Mouse (Mus musculus) adrenal gland, postnatal 36 days (tissue): ENCODE data around the gene Pfdn6. TPM values are rescaled to one million over a fixed set of nuclear protein-coding genes. Genes with fewer than 3 reads are reported as not detected.

Source experiments
- DNase-seq, 2 experiments: peaks; one replicate each; pipeline ENCODE4 v3.0.0; 2021; ENCODE audit warnings: mixed read lengths in 1 of 2
- long read RNA-seq, 2 experiments: library from polyadenylated mRNA; stranded (forward); transcript quantifications; one replicate each; pipeline ENCODE4 v2.0.0; 2021; ENCODE audit warnings: borderline sequencing depth in 2 of 2
- total RNA-seq, 2 experiments: library from RNA; stranded (reverse); gene quantifications; 2 replicates each; pipeline ENCODE4 v1.2.3; 2021

The Pfdn6 gene
- 10 to 100 TPM; 89.2 to 90.6 TPM for total RNA-seq
- long read RNA-seq, experiment 1, transcript Pfdn6-204 (5 exons, 560 nt): minor isoform, 5 of 47 reads
- long read RNA-seq, experiment 1, transcript Pfdn6-201 (4 exons, 807 nt): major isoform, 37 of 47 reads
- long read RNA-seq, experiment 1, partial matches to known transcripts: 2 of 47 reads
- long read RNA-seq, experiment 1, other reads (novel, unspliced or antisense): 3 of 47 reads
- long read RNA-seq, experiment 2, transcript Pfdn6-201 (4 exons, 807 nt): major isoform, 14 of 19 reads
- long read RNA-seq, experiment 2, partial matches to known transcripts: 1 of 19 reads
- long read RNA-seq, experiment 2, other reads (novel, unspliced or antisense): 0 of 19 reads

GRCm38 (mm10) chr17:33940206-33940805 lies at the start of gene Pfdn6, which contains the start of gene Wdr46:
Gene Pfdn6 (minus strand): TSS chr17:33940343.
Gene Wdr46 (plus strand): TSS chr17:33940660.
- DNase-seq: peak; percentile 91

GRCm38 (mm10) chr17:33982136-33982535 lies 42.0 kb upstream of the Pfdn6 start:
- peak; percentile 67 to 69 for DNase-seq

GRCm38 (mm10) chr17:33981192-33981909 lies 41.2 kb upstream of the Pfdn6 start:
- peak; percentile 84 to 86 for DNase-seq

GRCm38 (mm10) chr17:33980181-33981035 lies 40.3 kb upstream of the Pfdn6 start:
- no peak for DNase-seq

- DNase-seq: no peak
Observed at GRCm38 (mm10) chr17:33979512-33980050, 39.4 kb upstream of the Pfdn6 start.

GRCm38 (mm10) chr17:33978631-33979031 lies 38.5 kb upstream of the Pfdn6 start:
- DNase-seq: peak; percentile 86 to 88

GRCm38 (mm10) chr17:33977861-33978557 lies 37.9 kb upstream of the Pfdn6 start:
- DNase-seq: no peak

GRCm38 (mm10) chr17:33973572-33973971 lies 33.4 kb upstream of the Pfdn6 start:
- DNase-seq: no peak

GRCm38 (mm10) chr17:33972691-33973090 lies 32.5 kb upstream of the Pfdn6 start:
- DNase-seq: peak in 1 of 2 experiments; percentile 62

- no peak for DNase-seq
Observed at GRCm38 (mm10) chr17:33969394-33969793, 29.3 kb upstream of the Pfdn6 start.

GRCm38 (mm10) chr17:33968927-33969326 lies 28.8 kb upstream of the Pfdn6 start:
- no peak for DNase-seq

- DNase-seq: peak; percentile 75 to 86
Observed at GRCm38 (mm10) chr17:33968489-33968888, 28.3 kb upstream of the Pfdn6 start.

GRCm38 (mm10) chr17:33965846-33966550 lies 25.9 kb upstream of the Pfdn6 start:
- DNase-seq: peak; percentile 50 to 64

GRCm38 (mm10) chr17:33965082-33965845 lies 25.1 kb upstream of the Pfdn6 start:
- no peak for DNase-seq

GRCm38 (mm10) chr17:33962876-33963275 lies 22.7 kb upstream of the Pfdn6 start:
- no peak for DNase-seq

GRCm38 (mm10) chr17:33959948-33960347 lies 19.8 kb upstream of the Pfdn6 start:
- DNase-seq: no peak

GRCm38 (mm10) chr17:33959135-33959534 lies 19.0 kb upstream of the Pfdn6 start:
- no peak for DNase-seq

GRCm38 (mm10) chr17:33958451-33958850 lies 18.3 kb upstream of the Pfdn6 start:
- no peak for DNase-seq

GRCm38 (mm10) chr17:33957493-33957892 lies 17.4 kb upstream of the Pfdn6 start:
- no peak for DNase-seq

GRCm38 (mm10) chr17:33956336-33956735 lies 16.2 kb upstream of the Pfdn6 start:
- no peak for DNase-seq
